Mouse (Mus musculus): Measurements from ENCODE around the gene Hist1h4h.
"Not testable (repeated sequence)": the region's sequence is repeated elsewhere in the genome, so short reads cannot be mapped to it uniquely, and the experiment has no call there.

The Hist1h4h gene

GRCm38 (mm10) chr13:23555839-23556416 lies 25.1 kb downstream of the Hist1h4h start:
- DNase-seq (ENCODE audit: low read depth, low spot score), result peak; percentile 76

GRCm38 (mm10) chr13:23556906-23557305 lies 26.1 kb downstream of the Hist1h4h start:
- DNase-seq (ENCODE audit: low read depth, low spot score), result no peak

- DNase-seq (ENCODE audit: low read depth, low spot score), result not testable (repeated sequence)
Measured at GRCm38 (mm10) chr13:23560699-23561098, 29.8 kb downstream of the Hist1h4h start.

GRCm38 (mm10) chr13:23561531-23561882 lies 30.7 kb downstream of the Hist1h4h start:
- DNase-seq (ENCODE audit: low read depth, low spot score), result not testable (repeated sequence)

- peak; percentile 91 for DNase-seq (ENCODE audit: low read depth, low spot score)
Measured at GRCm38 (mm10) chr13:23561883-23562659, 31.2 kb downstream of the Hist1h4h start, which contains the start of gene Hist1h3e. Hist1h3e (minus strand) TSS chr13:23562369.

- no peak for DNase-seq (ENCODE audit: low read depth, low spot score)
Measured at GRCm38 (mm10) chr13:23562699-23563462, 32.0 kb downstream of the Hist1h4h start.

GRCm38 (mm10) chr13:23564482-23564881 lies 33.6 kb downstream of the Hist1h4h start:
- no peak for DNase-seq (ENCODE audit: low read depth, low spot score)

GRCm38 (mm10) chr13:23570261-23571021 lies 39.6 kb downstream of the Hist1h4h start:
- DNase-seq (ENCODE audit: low read depth, low spot score), result not testable (repeated sequence)

- DNase-seq (ENCODE audit: low read depth, low spot score), result peak; percentile 80
Measured at GRCm38 (mm10) chr13:23571022-23571503, 40.2 kb downstream of the Hist1h4h start, which contains the start of the genes Hist1h2ae and Hist1h2bg. Hist1h2ae (minus strand) TSS chr13:23571220. Hist1h2bg (plus strand) TSS chr13:23571396.

GRCm38 (mm10) chr13:23571504-23572217 lies 40.8 kb downstream of the Hist1h4h start:
- not testable (repeated sequence) for DNase-seq (ENCODE audit: low read depth, low spot score)

- DNase-seq (ENCODE audit: low read depth, low spot score), result no peak
Measured at GRCm38 (mm10) chr13:23572218-23573033, 41.6 kb downstream of the Hist1h4h start.

- DNase-seq (ENCODE audit: low read depth, low spot score), result not testable (repeated sequence)
Measured at GRCm38 (mm10) chr13:23573034-23573897, 42.4 kb downstream of the Hist1h4h start.

GRCm38 (mm10) chr13:23573898-23574524 lies 43.2 kb downstream of the Hist1h4h start, which contains the start of the genes Hist1h2bf and Hist1h2ad:
Hist1h2bf (minus strand) TSS chr13:23574196.
Hist1h2ad (plus strand) TSS chr13:23574381.
- DNase-seq (ENCODE audit: low read depth, low spot score), result peak; percentile 75

GRCm38 (mm10) chr13:23574546-23575170 lies 43.8 kb downstream of the Hist1h4h start:
- not testable (repeated sequence) for DNase-seq (ENCODE audit: low read depth, low spot score)

GRCm38 (mm10) chr13:23575271-23575851 lies 44.5 kb downstream of the Hist1h4h start, which contains the start of gene Hist1h3d:
Hist1h3d (plus strand) TSS chr13:23575763.
- no peak for DNase-seq (ENCODE audit: low read depth, low spot score)

GRCm38 (mm10) chr13:23575864-23576313 lies 45.0 kb downstream of the Hist1h4h start:
- DNase-seq (ENCODE audit: low read depth, low spot score), result not testable (repeated sequence)

GRCm38 (mm10) chr13:23576351-23576881 lies 45.6 kb downstream of the Hist1h4h start:
- DNase-seq (ENCODE audit: low read depth, low spot score), result no peak

Data from retina, adult 2 months (tissue).